Mouse (Mus musculus) cerebellum, postnatal 10 days (tissue): ENCODE data around the gene Ccser1.
A peak's percentile ranks its signal among the peaks of the same experiment; 100 is the strongest.

Experiments
- DNase-seq, 2 experiments: peaks; one replicate each; pipeline ENCODE4 v3.0.0; 2021; ENCODE audit warnings: mixed read lengths in 2 of 2

The Ccser1 gene

GRCm38 (mm10) chr6:61179949-61180755 lies at the start of gene Ccser1:
Gene Ccser1, plus strand, starts transcription at chr6:61180324.
- DNase-seq: peak; percentile 83 to 88

GRCm38 (mm10) chr6:61136436-61136835 lies 43.7 kb upstream of the Ccser1 start:
- no peak for DNase-seq

GRCm38 (mm10) chr6:61143031-61143430 lies 37.1 kb upstream of the Ccser1 start:
- DNase-seq: no peak

- no peak for DNase-seq
Observed at GRCm38 (mm10) chr6:61152924-61153323, 27.2 kb upstream of the Ccser1 start.

- no peak for DNase-seq
Observed at GRCm38 (mm10) chr6:61154654-61155053, 25.5 kb upstream of the Ccser1 start.

- peak in 1 of 2 experiments; percentile 6 for DNase-seq
Observed at GRCm38 (mm10) chr6:61155059-61155629, 25.0 kb upstream of the Ccser1 start.

- DNase-seq: no peak
Observed at GRCm38 (mm10) chr6:61155718-61156117, 24.4 kb upstream of the Ccser1 start.

GRCm38 (mm10) chr6:61162117-61162516 lies 18.0 kb upstream of the Ccser1 start:
- DNase-seq: no peak

GRCm38 (mm10) chr6:61166891-61167290 lies 13.2 kb upstream of the Ccser1 start:
- DNase-seq: no peak

GRCm38 (mm10) chr6:61176126-61176525 lies 4.0 kb upstream of the Ccser1 start:
- DNase-seq: peak; percentile 56 to 62

- DNase-seq: peak in 1 of 2 experiments; percentile 16
Observed at GRCm38 (mm10) chr6:61177476-61177875, 2.6 kb upstream of the Ccser1 start.

- no peak for DNase-seq
Observed at GRCm38 (mm10) chr6:61179641-61179948, 529 bp upstream of the Ccser1 start.

- peak in 1 of 2 experiments; percentile 79 for DNase-seq
Observed at GRCm38 (mm10) chr6:61180756-61181191, 650 bp downstream of the Ccser1 start.

GRCm38 (mm10) chr6:61189029-61189428 lies 8.9 kb downstream of the Ccser1 start:
- no peak for DNase-seq

GRCm38 (mm10) chr6:61191597-61192386 lies 11.7 kb downstream of the Ccser1 start:
- DNase-seq: no peak

- no peak for DNase-seq
Observed at GRCm38 (mm10) chr6:61203344-61203743, 23.2 kb downstream of the Ccser1 start.

GRCm38 (mm10) chr6:61206042-61206441 lies 25.9 kb downstream of the Ccser1 start:
- DNase-seq: no peak

- no peak for DNase-seq
Observed at GRCm38 (mm10) chr6:61206619-61207018, 26.5 kb downstream of the Ccser1 start.

GRCm38 (mm10) chr6:61210061-61210737 lies 30.1 kb downstream of the Ccser1 start:
- DNase-seq: peak in 1 of 2 experiments; percentile 19

GRCm38 (mm10) chr6:61215705-61216104 lies 35.6 kb downstream of the Ccser1 start:
- DNase-seq: no peak

- no peak for DNase-seq
Observed at GRCm38 (mm10) chr6:61216514-61216913, 36.4 kb downstream of the Ccser1 start.

GRCm38 (mm10) chr6:61217717-61218116 lies 37.6 kb downstream of the Ccser1 start:
- no peak for DNase-seq

GRCm38 (mm10) chr6:61223563-61223962 lies 43.4 kb downstream of the Ccser1 start:
- no peak for DNase-seq
